Mouse (Mus musculus) cortical plate, adult 2 months (tissue): Measurements from ENCODE around the gene Prrt4.

Experiments used
- CTCF ChIP-seq: fragments of 200-500 bp; IDR thresholded peaks from 2 replicates; pipeline ENCODE4 v1.5.1; 2011; ENCODE audit warnings: mild to moderate bottlenecking, control low read depth, low read length; ENCODE audit not compliant: insufficient read depth; ENCODE audit errors: extremely low read depth
- POLR2A ChIP-seq: fragments of 200-500 bp; IDR thresholded peaks from 2 replicates; pipeline ENCODE4 v1.6.1; 2011; ENCODE audit warnings: mild to moderate bottlenecking, low read length, control low read depth; ENCODE audit not compliant: insufficient read depth; ENCODE audit errors: extremely low read depth

- TF ChIP-seq POLR2A (no peak), CTCF (no peak)
Observed at GRCm38 (mm10) chr6:29195846-29196698, 16.7 kb upstream of the Prrt4 start.
